Mouse (Mus musculus) C2C12 (cell line): Measurements from ENCODE around the gene Pitx2.

ENCODE experiments used
- CTCF ChIP-seq: IDR thresholded peaks from one replicate; pipeline ENCODE4 v1.5.1; 2011; ENCODE audit not compliant: control insufficient read depth, insufficient read depth, insufficient read length
- MYOG ChIP-seq: IDR thresholded peaks from one replicate; pipeline ENCODE4 v1.6.1; 2011; ENCODE audit not compliant: control insufficient read depth, insufficient read length; ENCODE audit errors: extremely low read depth
- USF1 ChIP-seq: IDR thresholded peaks from one replicate; pipeline ENCODE4 v1.6.1; 2011; ENCODE audit warnings: low read depth, mild to moderate bottlenecking, control low read depth, moderate library complexity

- TF ChIP-seq USF1 (no peak), CTCF (no peak), MYOG (no peak)
Observed at GRCm38 (mm10) chr3:129216491-129216890, 16.8 kb downstream of the Pitx2 start.
